Mouse (Mus musculus) gastrocnemius, postnatal 25 days (tissue): ENCODE results near the gene Cldn24. TPM values are rescaled to one million over a fixed set of nuclear protein-coding genes. Genes with fewer than 3 reads are reported as not detected.
"Not testable (repeated sequence)": the region's sequence is repeated elsewhere in the genome, so short reads cannot be mapped to it uniquely, and the experiment has no call there.

Source experiments
- DNase-seq: peaks from one replicate; pipeline ENCODE4 v3.0.0; 2022
- long read RNA-seq, 2 experiments: library from polyadenylated mRNA; stranded (forward); transcript quantifications; one replicate each; pipeline ENCODE4 v2.0.0; 2021
- total RNA-seq, 2 experiments: library from RNA; stranded (reverse); gene quantifications; 1 replicate in 1 of 2; 2 replicates in 1 of 2; pipeline ENCODE4 v1.2.3; 2021

The Cldn24 gene
- not detected for total RNA-seq
- long read RNA-seq, experiment 1 = 0 reads
- long read RNA-seq, experiment 2 = 0 reads

DNA sequence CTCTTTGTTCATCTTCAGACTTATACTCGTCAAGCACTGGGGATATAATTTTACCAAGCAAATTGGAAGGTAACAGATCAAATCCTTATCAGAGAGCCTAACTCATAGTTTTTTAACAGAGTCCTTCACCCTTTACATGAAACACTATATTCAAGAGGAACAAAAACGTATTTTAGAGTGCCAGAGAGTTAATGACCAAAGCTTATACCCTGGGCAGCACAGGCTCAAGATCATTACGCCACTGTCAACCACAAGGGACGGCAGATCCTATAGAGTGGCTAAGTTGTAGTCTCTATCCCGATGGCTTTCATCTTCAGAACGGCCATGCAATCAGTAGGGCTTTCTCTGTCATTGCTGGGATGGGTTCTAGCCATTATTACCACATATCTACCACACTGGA is at the start of gene Cldn24:
TSS of gene Cldn24 (plus strand) at position 301 of the 400 bp plus-strand sequence.
- DNase-seq = no peak

DNA sequence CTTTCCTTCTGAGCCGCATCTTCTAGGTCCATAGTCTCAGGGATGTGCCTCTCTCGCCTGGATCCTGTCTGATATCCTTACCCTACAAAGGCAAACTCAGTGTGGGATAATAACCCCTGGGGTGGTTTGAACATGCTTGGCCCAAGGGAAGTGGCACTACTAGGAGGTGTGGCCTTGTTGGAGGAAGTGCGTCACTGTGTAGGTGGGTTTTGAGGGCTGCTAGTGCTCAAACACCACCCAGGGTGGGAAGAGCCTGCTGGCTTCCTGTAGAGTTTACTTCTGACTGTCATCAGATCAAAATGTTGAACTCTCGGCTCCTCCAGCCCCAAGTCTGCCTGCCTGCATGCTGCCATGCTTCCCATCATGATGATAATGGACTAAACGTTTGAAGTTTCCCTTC is 49.0 kb upstream of the Cldn24 start:
- DNase-seq = no peak

DNA sequence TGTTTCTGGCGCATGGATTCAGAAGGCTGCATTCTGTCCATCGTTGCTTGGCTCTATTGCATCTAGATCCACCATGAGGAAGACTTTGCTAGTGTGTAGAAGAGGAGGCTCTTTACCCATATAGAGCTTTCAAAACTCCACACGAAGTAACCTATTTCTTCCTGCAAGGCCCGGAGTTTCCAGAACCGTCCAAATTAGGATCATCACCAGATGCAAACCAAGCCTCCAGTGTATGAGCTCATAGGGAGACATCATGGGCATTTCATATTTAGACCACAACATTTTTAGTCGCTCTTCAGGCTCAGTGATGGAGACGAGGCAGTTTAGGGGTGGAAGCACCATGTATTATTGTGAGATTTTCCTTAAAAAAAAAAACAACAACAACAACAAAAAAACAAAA is 44.5 kb upstream of the Cldn24 start:
- DNase-seq = no peak

DNA sequence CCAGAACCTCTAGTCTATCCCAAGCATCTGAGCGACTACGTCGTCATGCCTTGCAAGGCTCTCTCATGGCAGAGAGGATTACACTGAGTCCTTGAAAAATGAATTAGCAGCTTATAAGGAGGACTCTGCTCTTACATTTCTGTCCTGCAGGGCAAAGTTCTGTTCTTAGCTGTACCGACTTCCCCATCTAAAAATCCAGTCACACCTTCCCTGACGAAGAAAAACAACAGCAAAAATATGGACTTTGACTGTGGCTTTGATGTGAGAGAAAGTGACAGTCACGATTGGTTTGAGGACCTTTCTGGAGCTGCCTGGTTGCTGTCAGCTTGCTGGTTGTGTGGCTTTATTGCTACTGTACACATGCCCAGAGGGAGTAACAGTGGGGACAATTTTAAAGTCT is 42.4 kb upstream of the Cldn24 start:
- no peak for DNase-seq

DNA sequence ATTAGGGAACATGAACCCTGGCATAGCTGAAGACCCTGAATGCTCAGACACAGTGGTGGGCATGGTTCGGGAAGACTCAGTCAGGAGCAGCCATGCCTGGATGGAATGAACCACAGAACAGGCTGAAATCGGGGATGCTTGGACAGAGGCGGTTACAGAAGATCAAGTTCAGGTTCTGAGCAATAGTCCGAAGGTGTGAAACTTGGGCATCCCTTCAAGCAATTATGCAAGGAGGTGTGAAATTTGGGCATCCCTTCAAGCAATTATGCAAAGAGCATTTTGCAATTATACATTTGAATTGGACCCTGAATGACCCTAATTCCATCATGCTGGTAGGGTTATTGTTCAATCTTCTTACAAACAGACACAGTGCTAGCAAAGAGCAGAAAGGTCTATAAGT is 40.1 kb upstream of the Cldn24 start:
- no peak for DNase-seq

DNA sequence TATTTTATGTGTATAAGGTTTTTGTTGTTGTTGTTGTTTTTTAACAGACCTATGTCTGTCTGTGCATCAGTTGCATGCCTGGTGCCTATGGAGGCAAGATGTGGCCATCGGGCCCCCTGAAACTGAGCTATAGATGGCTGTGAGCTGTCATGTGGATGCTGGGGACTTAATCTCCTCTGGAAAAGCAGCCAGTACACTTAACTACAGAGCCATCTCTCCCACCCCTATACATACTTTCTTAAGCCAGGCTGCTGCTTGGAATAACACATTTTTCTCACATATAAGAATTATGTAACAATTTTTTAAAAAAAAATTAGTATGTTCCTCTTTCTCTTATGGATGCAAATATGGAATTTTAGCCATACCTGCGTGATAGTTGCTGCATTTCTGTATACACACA is 38.4 kb upstream of the Cldn24 start:
- DNase-seq = no peak

DNA sequence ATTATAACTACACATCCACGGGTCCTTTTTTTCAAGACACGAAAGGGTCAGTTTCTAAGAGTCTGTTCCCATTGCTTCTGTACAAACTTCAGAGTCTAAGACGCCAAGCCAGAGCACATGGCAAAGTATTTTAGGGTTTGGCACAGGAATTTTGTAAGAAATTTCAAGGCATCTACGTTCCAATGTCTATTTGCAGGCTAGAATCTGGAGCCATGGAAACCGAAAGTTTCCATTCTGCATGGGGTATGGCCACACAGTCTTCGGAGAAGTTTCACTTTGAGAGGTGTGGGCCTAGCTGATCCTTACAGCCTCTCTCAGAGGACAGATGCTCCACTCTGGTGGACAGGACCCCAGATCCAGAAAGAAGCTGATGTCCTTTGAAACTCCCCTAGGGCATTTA is 38.0 kb upstream of the Cldn24 start:
- DNase-seq = peak; percentile 40

DNA sequence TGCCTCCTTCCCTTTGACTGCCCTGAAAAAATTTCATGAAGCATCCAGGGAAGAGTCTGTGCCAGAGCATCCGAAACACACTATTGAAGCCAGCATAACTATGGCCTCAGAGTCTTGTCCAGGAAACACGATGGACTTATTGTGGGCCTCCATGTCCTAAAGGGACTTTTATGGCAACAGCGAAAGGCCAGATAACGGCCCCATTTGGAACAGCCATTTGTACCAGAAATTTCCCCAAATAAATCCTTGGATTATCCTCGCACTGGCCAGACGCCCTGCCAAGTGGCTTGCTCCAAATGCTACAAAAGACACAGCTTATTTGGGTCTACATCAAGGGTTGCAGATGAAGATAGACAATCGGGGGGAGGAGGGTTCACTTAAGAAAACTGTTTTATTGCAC is 37.5 kb upstream of the Cldn24 start:
- DNase-seq = peak; percentile 70

DNA sequence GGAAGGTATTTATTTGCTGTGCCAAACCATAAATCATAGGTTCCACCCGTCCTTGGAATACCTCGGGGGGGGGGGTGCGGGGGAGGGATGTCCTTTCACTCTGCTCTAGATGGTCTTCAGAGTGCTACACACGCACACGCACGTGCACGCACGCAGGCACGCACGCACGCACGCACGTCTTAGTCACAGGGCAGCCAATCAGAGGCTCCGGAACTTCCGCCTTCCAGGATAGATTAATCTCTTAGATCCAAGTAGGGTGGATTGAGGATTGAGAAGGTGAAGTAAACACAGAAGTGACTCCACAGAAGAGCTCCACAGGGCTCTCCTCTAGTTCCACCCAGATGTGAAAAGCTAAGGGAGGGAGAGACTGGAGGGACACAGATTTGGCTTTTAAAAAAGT is 35.6 kb upstream of the Cldn24 start:
- no peak for DNase-seq

DNA sequence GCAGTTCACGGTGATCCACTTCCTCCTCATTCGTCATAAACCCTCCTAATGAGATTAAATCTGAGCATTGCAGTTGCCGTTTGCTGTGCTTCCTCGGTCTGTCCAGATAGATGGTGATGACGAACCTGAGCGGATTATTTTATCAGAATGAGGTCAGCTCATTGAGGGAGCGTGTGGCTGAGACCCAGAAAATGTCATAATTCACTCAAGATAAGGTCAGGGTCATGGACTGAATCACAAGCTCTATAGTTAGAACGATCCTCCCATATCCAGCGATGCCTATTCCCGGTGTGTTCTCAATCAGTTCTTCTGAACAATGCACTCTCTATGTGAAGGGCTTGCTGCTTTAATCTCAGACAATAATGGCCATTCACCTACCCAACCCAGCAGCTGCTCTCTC is 34.2 kb upstream of the Cldn24 start:
- DNase-seq = no peak

DNA sequence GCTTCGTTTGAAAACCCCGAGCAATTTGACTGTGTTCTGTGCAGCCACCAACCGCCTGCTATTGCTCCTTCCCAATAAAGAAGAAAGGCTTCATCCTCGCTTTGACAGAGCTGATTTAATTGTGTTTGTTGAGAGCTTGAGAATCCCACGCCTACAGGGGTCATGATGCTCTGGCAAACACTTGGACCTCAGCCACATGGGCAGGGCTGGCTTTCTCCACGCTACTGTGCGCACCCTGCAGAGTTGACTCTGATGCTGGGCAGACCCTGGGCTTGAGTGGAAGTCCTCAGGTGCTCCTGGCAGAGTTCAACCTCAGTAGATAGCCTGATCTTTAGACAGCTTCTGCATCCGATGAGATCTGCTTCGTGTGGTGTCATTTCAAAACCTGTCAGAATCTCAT is 30.0 kb upstream of the Cldn24 start:
- DNase-seq = no peak

DNA sequence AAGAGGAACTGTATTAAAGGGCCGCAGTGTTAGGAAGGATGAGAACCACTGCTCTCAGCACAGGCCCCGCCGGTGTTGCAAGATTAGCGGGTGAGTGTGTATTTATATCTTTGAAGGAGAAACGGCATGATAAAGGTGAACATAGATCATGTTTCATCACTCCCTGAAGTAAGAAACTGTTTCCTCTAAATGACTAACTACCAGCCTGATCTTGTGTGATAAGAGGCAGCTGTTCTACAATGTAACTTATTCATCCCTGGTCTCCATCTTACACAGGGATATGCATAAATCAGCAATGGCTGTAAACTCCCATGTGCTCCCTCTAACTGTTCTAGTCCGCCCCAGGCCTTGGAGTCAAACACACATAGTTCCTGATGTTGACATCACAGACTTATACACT is 22.5 kb upstream of the Cldn24 start:
- DNase-seq = no peak

DNA sequence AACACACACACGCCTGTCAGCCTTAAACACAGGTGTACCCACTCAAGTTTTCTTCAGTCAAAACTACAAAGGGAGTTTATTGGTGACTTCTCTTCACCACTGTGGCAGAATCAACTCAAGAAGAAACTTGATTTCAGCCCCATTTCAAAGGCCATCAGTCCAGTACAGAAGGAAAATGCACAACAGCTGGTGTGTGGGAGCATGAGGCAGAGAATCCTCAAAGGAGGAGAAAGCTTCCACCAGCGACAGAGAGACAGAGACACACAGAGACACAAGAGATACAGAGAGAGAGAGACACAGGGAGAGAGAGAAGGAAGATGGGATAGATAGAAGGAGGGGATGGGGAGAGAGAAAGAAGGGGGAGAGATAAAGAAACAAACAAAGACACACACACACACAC is 19.6 kb upstream of the Cldn24 start:
- DNase-seq = no peak

DNA sequence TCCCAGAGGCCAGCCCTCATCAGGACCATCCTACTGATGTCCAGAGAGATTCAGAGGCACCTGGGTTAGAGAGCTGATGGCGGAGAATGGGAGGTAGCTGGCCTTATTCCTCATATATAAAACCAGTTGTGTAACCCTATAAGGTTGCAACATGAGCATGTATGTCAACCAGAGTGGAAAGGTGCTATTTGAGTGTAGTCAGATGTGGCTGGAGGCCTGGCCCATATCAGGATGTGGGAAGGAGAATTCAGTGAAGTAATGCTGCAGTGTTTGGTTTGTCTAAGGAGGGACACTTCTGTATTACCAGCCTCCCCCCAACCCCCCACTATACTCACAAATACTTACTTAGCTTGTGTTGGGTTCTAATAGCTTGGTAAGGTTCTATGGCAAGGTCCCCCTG is 17.7 kb upstream of the Cldn24 start:
- no peak for DNase-seq

DNA sequence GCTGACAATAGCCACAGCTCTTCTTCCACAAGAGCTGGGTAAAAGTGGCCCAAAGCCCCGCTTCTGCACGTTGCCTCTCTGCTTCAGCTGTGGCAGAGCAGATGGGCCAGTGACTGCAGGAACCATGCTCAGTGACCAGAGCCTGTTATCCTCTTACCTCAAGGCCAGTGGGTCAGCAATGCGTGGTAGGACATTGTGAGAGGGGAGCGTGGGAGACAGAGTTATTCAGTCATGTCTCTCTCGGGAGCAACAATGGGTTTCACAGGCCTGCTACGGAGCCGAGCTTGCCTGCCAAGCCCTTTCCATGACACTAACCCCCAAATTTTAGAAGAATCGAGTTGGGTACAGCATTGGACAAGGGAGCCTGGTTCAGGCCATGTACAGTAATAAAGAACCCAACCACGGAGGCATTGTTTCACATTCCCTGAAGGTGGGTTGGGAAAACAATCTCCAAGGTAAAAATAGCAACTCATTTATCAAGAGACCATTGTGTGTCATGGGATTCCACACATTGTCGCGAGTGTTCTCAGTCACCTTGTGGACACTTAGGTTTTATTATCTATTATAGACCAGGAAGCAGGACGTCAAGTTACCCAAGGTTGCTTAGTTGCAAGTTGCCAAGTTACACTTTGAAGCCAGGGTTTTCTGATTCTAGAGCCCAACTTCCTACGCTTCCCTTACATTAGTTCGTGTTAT is 11.8 kb upstream of the Cldn24 start:
- no peak for DNase-seq

DNA sequence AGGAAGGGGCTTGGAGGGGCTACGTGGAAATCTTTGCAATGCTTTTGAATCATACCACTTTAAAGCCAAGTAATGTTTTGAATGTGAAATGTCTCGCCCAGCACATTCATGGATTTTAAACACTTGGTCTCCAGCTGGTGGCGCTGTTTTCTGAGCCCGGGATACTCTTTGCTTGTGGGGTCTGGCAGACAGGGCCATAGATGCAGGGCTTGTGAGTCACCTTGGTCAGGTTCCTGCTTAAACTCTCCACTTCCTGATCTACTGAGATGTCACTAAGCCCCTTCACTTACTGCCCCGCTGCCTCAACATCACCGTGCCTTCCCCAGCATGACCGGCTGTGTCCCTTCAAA is 11.3 kb upstream of the Cldn24 start:
- DNase-seq = no peak

DNA sequence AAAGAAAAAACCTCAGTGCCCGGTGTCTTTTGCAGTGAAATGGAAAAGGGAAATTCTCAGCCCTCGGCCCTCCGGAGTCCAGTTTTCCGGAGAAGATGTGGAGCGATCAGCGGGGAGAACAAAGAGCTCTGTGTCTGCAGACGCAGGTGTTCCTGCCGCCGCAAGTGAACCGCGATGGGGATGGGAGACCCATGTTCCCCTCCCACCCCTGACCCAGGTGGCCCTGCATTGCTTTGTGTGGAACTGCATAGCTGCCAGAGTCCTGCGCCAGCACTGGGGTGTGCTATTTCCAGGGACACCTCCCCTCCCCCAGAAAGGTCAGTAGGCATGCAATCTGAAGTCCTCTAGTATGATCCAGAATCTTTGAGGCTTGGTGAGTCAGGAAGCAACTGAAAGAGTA is 10.7 kb upstream of the Cldn24 start:
- DNase-seq = no peak

DNA sequence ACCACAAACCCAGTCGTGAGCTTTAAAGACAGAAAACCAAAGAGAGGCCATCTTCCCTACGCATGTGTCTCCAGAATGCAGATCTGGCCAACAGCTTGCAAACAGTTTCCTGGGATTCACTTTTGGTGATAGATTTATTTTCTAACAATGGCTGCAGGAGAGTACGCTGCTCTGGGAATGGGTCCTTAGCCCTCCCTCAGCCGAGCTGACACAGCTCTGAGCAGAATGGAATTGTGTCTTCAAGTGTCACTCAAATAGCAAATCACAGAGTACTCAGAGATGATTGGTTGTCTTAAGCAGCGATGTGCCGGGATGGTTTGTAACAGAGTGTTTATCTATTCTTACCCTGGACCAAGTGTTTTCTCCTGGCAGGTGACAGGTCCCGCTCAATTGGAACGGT is 2.9 kb upstream of the Cldn24 start:
- DNase-seq = no peak

DNA sequence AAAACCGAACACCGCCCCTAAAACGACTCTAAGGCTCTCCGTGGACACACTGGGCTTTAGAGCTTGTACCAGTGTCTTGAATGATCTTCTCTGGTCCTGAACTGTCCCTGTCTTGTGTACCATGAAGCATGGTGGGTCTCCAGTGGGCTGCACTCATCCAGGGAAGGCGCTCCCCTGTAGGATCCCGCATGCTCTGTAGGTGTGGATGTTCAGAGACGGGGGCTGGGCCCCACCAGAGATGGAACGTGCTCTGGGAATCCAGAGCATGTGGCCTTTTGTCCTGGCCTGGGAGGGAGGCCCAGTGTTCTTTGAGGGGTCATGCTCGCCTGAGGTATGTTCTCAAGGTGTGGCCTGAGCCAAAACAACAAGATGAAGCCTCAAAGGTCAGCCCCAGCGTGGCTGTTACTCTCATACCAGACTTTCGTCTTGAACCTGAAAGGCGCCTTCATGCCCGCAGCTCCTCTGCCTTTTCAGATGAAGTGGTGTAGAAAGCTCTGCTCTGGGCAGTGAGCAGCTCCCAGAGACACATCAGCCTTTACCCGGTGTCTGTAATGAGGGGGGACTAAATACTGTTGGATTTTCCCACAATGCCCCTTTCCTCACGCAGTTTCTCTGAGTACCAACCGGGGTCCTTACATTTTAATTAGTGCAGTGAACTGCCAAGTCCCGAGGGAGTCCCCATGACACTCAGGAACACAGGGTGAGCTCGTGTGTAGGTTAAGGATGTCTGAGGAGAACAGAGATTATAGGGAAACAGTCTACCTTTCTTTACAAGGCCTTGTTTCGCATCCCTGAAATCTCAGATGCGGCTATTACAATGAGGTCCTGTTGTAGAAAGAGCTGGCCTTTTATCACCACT is 800 bp upstream of the Cldn24 start:
- no peak for DNase-seq

DNA sequence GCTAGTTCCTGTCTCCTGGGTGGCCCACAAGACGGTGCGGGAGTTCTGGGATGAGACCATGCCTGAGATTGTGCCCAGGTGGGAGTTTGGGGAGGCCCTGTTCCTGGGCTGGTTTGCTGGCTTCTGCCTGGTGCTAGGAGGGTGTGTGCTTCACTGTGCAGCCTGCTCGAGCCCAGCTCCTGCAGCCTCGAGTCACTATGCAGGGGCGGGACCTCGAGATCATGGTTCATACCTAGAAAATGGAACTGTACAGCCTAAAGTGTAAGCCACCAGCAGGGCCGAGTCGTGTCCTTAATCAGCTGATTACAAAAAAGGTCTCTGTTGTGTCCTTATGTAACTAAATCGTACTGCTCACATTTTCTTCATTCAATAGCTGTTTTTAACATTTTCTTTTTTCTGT is 598 bp downstream of the Cldn24 start:
- not testable (repeated sequence) for DNase-seq

DNA sequence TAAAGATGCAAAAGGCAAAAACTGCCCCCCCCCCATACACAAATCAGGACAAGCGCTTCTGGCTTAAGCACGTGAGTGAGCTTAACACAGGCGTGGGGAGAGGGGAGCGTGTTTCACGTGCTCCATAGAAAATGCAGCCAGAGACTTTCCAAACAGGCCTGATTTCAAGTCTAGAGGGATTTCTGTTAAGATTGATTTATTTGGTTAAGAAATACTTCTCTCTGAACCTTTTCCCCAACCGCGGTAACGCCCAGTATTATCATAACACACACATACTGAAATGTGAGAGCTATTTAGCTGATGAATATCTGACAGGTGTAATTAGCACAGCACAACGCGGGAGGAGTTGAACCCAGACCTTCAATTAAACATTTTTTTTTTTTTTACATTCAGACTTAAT is 1.8 kb downstream of the Cldn24 start:
- no peak for DNase-seq

DNA sequence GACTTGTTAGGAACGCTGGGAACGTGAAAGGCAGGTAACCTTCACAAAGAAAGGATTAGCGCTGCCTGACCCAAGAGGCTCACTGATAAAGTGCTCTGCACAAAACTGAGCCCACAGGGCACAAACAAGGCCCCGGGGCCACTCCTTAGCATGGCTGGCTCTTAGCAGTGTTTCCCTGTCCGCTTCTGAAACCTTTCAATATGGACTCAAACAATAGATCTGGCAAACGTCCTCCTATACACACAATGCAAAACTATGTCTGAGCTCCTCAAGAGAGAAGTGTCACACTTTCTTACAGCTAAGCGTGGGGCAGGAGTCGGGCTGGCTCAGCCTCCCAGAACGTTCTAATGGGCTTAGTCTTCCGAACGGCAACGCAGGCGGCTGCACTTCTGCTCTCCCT is 2.2 kb downstream of the Cldn24 start, which contains the start of gene Cldn22:
TSS of gene Cldn22 (plus strand) at position 301 of the 400 bp plus-strand sequence.
- DNase-seq = no peak

DNA sequence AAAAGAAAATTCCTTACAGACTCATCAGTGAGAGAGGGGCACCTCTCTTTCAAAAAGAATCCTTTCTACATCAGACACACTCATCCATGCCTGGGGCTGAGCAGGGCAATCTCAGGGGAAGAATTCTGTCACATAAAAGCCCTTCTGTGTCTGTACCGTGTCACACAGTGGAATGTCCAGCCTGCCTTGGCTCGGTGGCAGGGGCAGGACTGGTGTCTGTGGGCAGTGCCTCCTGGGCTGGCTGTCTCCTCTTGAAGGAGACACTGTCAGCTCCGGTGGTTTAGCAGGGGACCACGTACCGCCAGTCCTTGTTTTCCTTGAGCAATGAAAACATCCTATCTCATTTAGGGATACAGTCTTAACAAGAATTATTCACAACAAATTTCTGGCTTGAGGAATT is 3.7 kb downstream of the Cldn24 start:
- DNase-seq = no peak

DNA sequence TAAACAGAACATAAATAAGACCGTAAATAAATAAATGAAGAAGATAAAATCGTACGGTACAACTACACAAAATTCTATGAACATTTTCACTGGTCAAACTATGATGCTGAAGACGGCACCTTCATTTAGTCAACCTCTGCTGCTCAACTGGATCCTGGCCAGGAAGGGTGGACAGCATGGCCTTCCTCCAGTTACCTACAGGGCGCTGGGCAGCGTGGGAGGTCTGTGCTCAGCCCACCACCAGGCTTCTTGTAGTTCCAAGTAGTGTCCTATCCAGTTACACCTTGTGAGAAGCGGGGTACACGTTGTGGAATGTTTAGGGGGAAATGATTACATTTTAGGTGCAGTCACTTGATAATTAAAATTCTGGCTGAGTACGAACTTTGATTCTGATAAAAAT is 5.0 kb downstream of the Cldn24 start:
- DNase-seq = no peak
